Mouse (Mus musculus): ENCODE data around the gene Sumf2.

DNA sequence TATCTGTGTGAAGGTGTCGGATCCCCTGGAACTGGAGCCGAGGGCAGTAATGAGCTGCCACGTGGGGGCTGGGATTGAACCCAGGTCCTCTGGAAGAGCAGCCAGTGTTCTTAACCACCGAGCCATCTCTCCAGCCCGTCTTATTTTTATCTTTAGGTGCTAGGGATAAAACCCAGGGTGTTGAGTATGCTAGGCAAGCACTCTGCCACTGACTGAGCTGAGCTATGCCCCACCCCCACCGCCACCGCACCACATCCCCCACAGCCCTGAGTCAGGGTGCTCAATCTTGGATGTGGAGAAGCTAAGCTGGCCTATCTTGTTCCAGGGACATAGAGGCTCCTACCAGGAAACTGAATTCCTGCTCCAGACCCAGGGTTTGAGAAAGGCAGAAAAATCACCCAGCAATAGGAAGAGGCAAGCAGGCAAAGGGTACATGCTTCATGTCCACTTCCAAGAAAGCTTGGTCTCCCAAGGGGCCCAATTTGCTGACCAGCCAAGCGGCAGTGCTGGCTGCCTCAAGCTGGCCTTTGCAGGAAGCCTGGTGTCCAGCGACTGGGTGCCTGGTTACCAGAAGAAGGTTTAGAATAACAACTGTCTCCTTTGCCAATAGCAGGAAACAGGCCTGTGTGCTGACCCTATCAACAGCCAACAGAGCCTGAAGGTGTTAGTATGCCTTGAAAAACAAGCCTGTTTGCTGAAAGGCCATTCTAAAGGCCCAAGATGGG is 31.1 kb downstream of the Sumf2 start:
- TF ChIP-seq CTCF (IDR thresholded peaks at IDR 0.05; ENCODE audit: low read depth, low read length) = no peak
- no peak for TF ChIP-seq POLR2A (IDR thresholded peaks at IDR 0.05; ENCODE audit: insufficient read depth, low read length)
- no peak for TF ChIP-seq EP300 (IDR thresholded peaks at IDR 0.05; ENCODE audit: insufficient read depth, low read depth, low read length)
